Comparison of ENCODE assay signal across 11 mouse cellular contexts in genomic region chr11:18745840-18746239, GRCm38 (mm10).
A peak's percentile ranks its signal among the peaks of the same experiment; 100 is the strongest.
DNase-seq lines count a peak whose midpoint lies in the region; TF ChIP-seq lines count a peak whose summit lies in the region.
"Had no signal": no experiment of that assay in that cellular context is flagged by ENCODE, and none has a peak within 500 bp of the region (broad histone marks: within the 10 kb centered on the region; RNA-seq: fewer than 3 reads in every experiment).

No protein-coding gene starts in this region.

- H3K9me3 ChIP-seq in heart, embryonic 10.5 days: no peaks in the 10 kb centered on the region

- 0 out of 2 replicates have a peak overlapping the region, but pooled peaks have one; percentile 30 for H3K27ac ChIP-seq in heart, embryonic 10.5 days
- H3K27ac ChIP-seq in heart, adult 2 months: no peak overlapping the region
- H3K27ac ChIP-seq: left cerebral cortex, adult 2 months had no signal

- no peaks in the 10 kb centered on the region for H3K36me3 ChIP-seq in heart, embryonic 10.5 days
- no peaks in the 10 kb centered on the region for H3K36me3 ChIP-seq in heart, adult 2 months (ENCODE audit: control insufficient read depth, insufficient read depth, low read length)

- DNase-seq in heart, embryonic 10.5 days (ENCODE audit: low spot score): no peak
- DNase-seq in heart, adult 2 months: no peak
- DNase-seq in ovary, postnatal 36 days (ENCODE audit: low spot score): peak; percentile 27
- DNase-seq in ovary, postnatal 14 days (ENCODE audit: low spot score): no peak
- peak; percentile 15 to 29 for DNase-seq in lung, postnatal 4 days
- DNase-seq in left cerebral cortex, adult 11 months (ENCODE audit: low spot score): no peak
- DNase-seq in left cerebral cortex, adult 9 months (ENCODE audit: low spot score in 2 of 2): no peak
- DNase-seq in adipocyte (ENCODE audit: low spot score): no peak
- DNase-seq: cerebellum, adult 9-10 months had no signal

- no peak for TF ChIP-seq EP300 in heart, adult 2 months (IDR thresholded peaks at IDR 0.05; ENCODE audit: insufficient read depth, low read depth, low read length)

- TF ChIP-seq CTCF in heart, adult 2 months (IDR thresholded peaks at IDR 0.05): no peak

- 50% methylated on average over 10 of the region's 10 CpGs for WGBS in heart, embryonic 10.5 days
- WGBS in heart, adult 2 months: 37% methylated on average over 10 of the region's 10 CpGs

- H3K27me3 ChIP-seq in heart, embryonic 10.5 days (ENCODE audit: insufficient read depth, poor library complexity, severe bottlenecking): no peaks in the 10 kb centered on the region
- H3K27me3 ChIP-seq in heart, adult 2 months (ENCODE audit: control insufficient read depth, insufficient read depth, low read length): no peaks in the 10 kb centered on the region
- H3K27me3 ChIP-seq: CH12.LX had no signal

- H3K4me1 ChIP-seq in heart, embryonic 10.5 days: peaks cover 35% of the 10 kb centered on the region
- no peaks in the 10 kb centered on the region for H3K4me1 ChIP-seq in heart, adult 2 months (ENCODE audit: control insufficient read depth, insufficient read depth, low read length)

- no peak overlapping the region for H3K4me3 ChIP-seq in heart, embryonic 10.5 days
- no peak overlapping the region for H3K4me3 ChIP-seq in heart, adult 2 months
- H3K4me3 ChIP-seq: left cerebral cortex, adult 2 months had no signal

- intact Hi-C loops in heart, adult 2 months (cut with DNase I): no loop called here

- no peak for TF ChIP-seq POLR2A in heart, adult 2 months (IDR thresholded peaks at IDR 0.05; ENCODE audit: insufficient read depth, low read depth, low read length)

- H3K79me2 ChIP-seq in heart, adult 2 months (replicated peaks; ENCODE audit: control insufficient read depth, insufficient read depth, low read length): no peaks in the 10 kb centered on the region

- H3K9ac ChIP-seq in heart, adult 2 months (ENCODE audit: low read depth, low read length): no peak overlapping the region

Comparison
In these comparisons a context has a peak if more than half of its experiments do, and no peak if none do; other contexts are left out.
1. DNase-seq: peak in ovary, postnatal 36 days (single experiment) and lung, postnatal 4 days (2 of 2); none in heart, embryonic 10.5 days (single experiment), heart, adult 2 months (0 of 2), ovary, postnatal 14 days (single experiment), left cerebral cortex, adult 11 months (single experiment), left cerebral cortex, adult 9 months (0 of 2) and adipocyte (single experiment).